Mouse (Mus musculus) olfactory bulb, adult 2 months (tissue): ENCODE measurements around the gene Hist1h2ap. TPM values are rescaled to one million over a fixed set of nuclear protein-coding genes. Genes with fewer than 3 reads are reported as not detected.
"Not testable (repeated sequence)": the region's sequence is repeated elsewhere in the genome, so short reads cannot be mapped to it uniquely, and the experiment has no call there.

Experiments
- H3K27ac ChIP-seq: fragments of 200-500 bp; 2 replicates; pipeline ENCODE4 v1.5.1; 2012; ENCODE audit warnings: low read depth, low read length; ENCODE audit not compliant: insufficient read depth
- H3K4me1 ChIP-seq: fragments of 200-500 bp; 2 replicates; pipeline ENCODE4 v1.6.1; 2012; ENCODE audit warnings: low read length; ENCODE audit not compliant: control insufficient read depth, insufficient read depth
- H3K4me3 ChIP-seq: fragments of 200-500 bp; 2 replicates; pipeline ENCODE4 v1.5.1; 2012; ENCODE audit warnings: mild to moderate bottlenecking, low read depth, low read length, moderate library complexity; ENCODE audit not compliant: insufficient read depth
- CTCF ChIP-seq: fragments of 200-500 bp; IDR thresholded peaks from 2 replicates; pipeline ENCODE4 v1.5.1; 2012; ENCODE audit warnings: low read depth, mild to moderate bottlenecking, low read length, moderate library complexity; ENCODE audit not compliant: insufficient read depth
- POLR2A ChIP-seq: fragments of 200-500 bp; IDR thresholded peaks from 2 replicates; pipeline ENCODE4 v1.6.1; 2012; ENCODE audit warnings: mild to moderate bottlenecking, low read depth, low read length, moderate library complexity; ENCODE audit not compliant: insufficient read depth
- WGBS: fragments of 180-500 bp; shearing (Covaris S2); methylation state at CpG from one replicate; pipeline ENCODE4 v1.1.7; 2018; 5-methylcytosine and 5-hydroxymethylcytosine counted together
- polyA plus RNA-seq: library from polyadenylated mRNA; stranded (reverse); fragments of >200 nt; gene quantifications from 2 replicates; pipeline ENCODE4 v1.2.4, GENCODE M21; 2012; ENCODE audit warnings: low replicate concordance; ENCODE audit not compliant: missing spikeins, insufficient read depth, insufficient read length

Hist1h2ap gene
- polyA plus RNA-seq, 1 experiment, result not detected

GRCm38 (mm10) chr13:21847883-21848282 lies 14.6 kb upstream of the Hist1h2ap start:
- TF ChIP-seq CTCF (no peak), POLR2A (no peak)
- H3K4me3 ChIP-seq, result no peak overlapping the region
- no peaks in the 10 kb centered on the region for H3K4me1 ChIP-seq
- WGBS, result 42% methylated on average over 8 of the region's 8 CpGs
- no peak overlapping the region for H3K27ac ChIP-seq

GRCm38 (mm10) chr13:21846356-21846755 lies 13.0 kb upstream of the Hist1h2ap start:
- H3K27ac ChIP-seq, H3K4me3 ChIP-seq, H3K4me1 ChIP-seq: not testable (repeated sequence)

GRCm38 (mm10) chr13:21840508-21840907 lies 7.2 kb upstream of the Hist1h2ap start:
- no CpG with 5 or more reads among the region's 4 CpGs for WGBS
- H3K27ac ChIP-seq, H3K4me1 ChIP-seq, H3K4me3 ChIP-seq: not testable (repeated sequence)

- H3K4me1 ChIP-seq, H3K27ac ChIP-seq: not testable (repeated sequence)
- TF ChIP-seq POLR2A, result 0 out of 2 replicates have a peak, but pooled peaks have one; percentile 42
- WGBS, result 0% methylated on average over 26 of the region's 58 CpGs
- peak within 1 kb of the TSS; percentile 31 for H3K4me3 ChIP-seq
Observed at GRCm38 (mm10) chr13:21831418-21832394, 1.6 kb downstream of the Hist1h2ap start, which contains the start of gene Hist1h4n. Gene Hist1h4n (minus strand): TSS chr13:21832196.

GRCm38 (mm10) chr13:21830344-21830743 lies 3.0 kb downstream of the Hist1h2ap start:
- 93% methylated on average over 10 of the region's 10 CpGs for WGBS
- no peak for TF ChIP-seq POLR2A
- no peak for TF ChIP-seq CTCF
- Histone ChIP-seq H3K4me3 (no peak overlapping the region), H3K4me1 (no peaks in the 10 kb centered on the region; the same call in 1 of the 2 replicates), H3K27ac (no peak overlapping the region)

GRCm38 (mm10) chr13:21828511-21828910 lies 4.8 kb downstream of the Hist1h2ap start:
- 83% methylated on average over 3 of the region's 3 CpGs for WGBS
- TF ChIP-seq CTCF, result no peak
- TF ChIP-seq POLR2A, result no peak
- no peak overlapping the region for H3K27ac ChIP-seq
- H3K4me3 ChIP-seq, result no peak overlapping the region
- no peaks in the 10 kb centered on the region; the same call in 1 of the 2 replicates for H3K4me1 ChIP-seq

GRCm38 (mm10) chr13:21820082-21820890 lies 13.0 kb downstream of the Hist1h2ap start:
- H3K27ac ChIP-seq, H3K4me3 ChIP-seq, H3K4me1 ChIP-seq: not testable (repeated sequence)
- WGBS, result 62% methylated on average over 7 of the region's 16 CpGs

GRCm38 (mm10) chr13:21812092-21812491 lies 21.2 kb downstream of the Hist1h2ap start:
- H3K4me1 ChIP-seq, H3K27ac ChIP-seq: not testable (repeated sequence)
- peak overlapping the region; percentile 29 for H3K4me3 ChIP-seq
- under 1% methylated on average over 12 of the region's 14 CpGs for WGBS

GRCm38 (mm10) chr13:21811539-21811938 lies 21.8 kb downstream of the Hist1h2ap start, which contains the start of gene Hist1h4m:
Gene Hist1h4m (plus strand): TSS chr13:21811746.
- not testable (repeated sequence) for H3K27ac ChIP-seq, H3K4me1 ChIP-seq
- no CpG with 5 or more reads among the region's 24 CpGs for WGBS
- H3K4me3 ChIP-seq, result peak within 1 kb of the TSS; percentile 29

- no CpG with 5 or more reads among the region's 8 CpGs for WGBS
- not testable (repeated sequence) for H3K4me3 ChIP-seq, H3K27ac ChIP-seq, H3K4me1 ChIP-seq
Observed at GRCm38 (mm10) chr13:21811074-21811473, 22.2 kb downstream of the Hist1h2ap start.

- H3K4me1 ChIP-seq, result not testable (repeated sequence)
- WGBS, result no CpG with 5 or more reads among the region's 23 CpGs
Observed at GRCm38 (mm10) chr13:21810073-21810472, 23.2 kb downstream of the Hist1h2ap start, which contains the start of the genes Hist1h2bq and Hist1h2ao. Gene Hist1h2bq (minus strand): TSS chr13:21810197. Gene Hist1h2ao (plus strand): TSS chr13:21810465.

GRCm38 (mm10) chr13:21803058-21803457 lies 30.2 kb downstream of the Hist1h2ap start:
- H3K4me3 ChIP-seq, H3K4me1 ChIP-seq, H3K27ac ChIP-seq: not testable (repeated sequence)
- no CpG with 5 or more reads among the region's 4 CpGs for WGBS

More at GRCm38 (mm10) chr13:21810073-21810472, 23.2 kb downstream of the Hist1h2ap start, which contains the start of the genes Hist1h2bq and Hist1h2ao:
- H3K27ac ChIP-seq, H3K4me3 ChIP-seq: not testable (repeated sequence)

GRCm38 (mm10) chr13:21797163-21797562 lies 36.1 kb downstream of the Hist1h2ap start:
- not testable (repeated sequence) for H3K27ac ChIP-seq, H3K4me1 ChIP-seq

More at GRCm38 (mm10) chr13:21797163-21797562, 36.1 kb downstream of the Hist1h2ap start:
- H3K4me3 ChIP-seq, result not testable (repeated sequence)
